Mouse (Mus musculus): ENCODE results near the gene Fndc8.
"Not testable (repeated sequence)": the region's sequence is repeated elsewhere in the genome, so short reads cannot be mapped to it uniquely, and the experiment has no call there.

The Fndc8 gene

GRCm38 (mm10) chr11:82910679-82911389 is 18.9 kb downstream of the Fndc8 start:
- peak; percentile 81 to 82 for DNase-seq (ENCODE audit: low spot score in 2 of 2)

- peak; percentile 47 to 71 for DNase-seq (ENCODE audit: low spot score in 2 of 2)
Measured at GRCm38 (mm10) chr11:82914711-82915352, 22.9 kb downstream of the Fndc8 start.

- DNase-seq (ENCODE audit: low spot score in 2 of 2): no peak
Measured at GRCm38 (mm10) chr11:82920768-82921167, 28.8 kb downstream of the Fndc8 start.

- no peak for DNase-seq (ENCODE audit: low spot score in 2 of 2)
Measured at GRCm38 (mm10) chr11:82921691-82922090, 29.8 kb downstream of the Fndc8 start.

- DNase-seq (ENCODE audit: low spot score in 2 of 2): not testable (repeated sequence)
Measured at GRCm38 (mm10) chr11:82923910-82924309, 32.0 kb downstream of the Fndc8 start.

- DNase-seq (ENCODE audit: low spot score in 2 of 2): no peak
Measured at GRCm38 (mm10) chr11:82928897-82929632, 37.1 kb downstream of the Fndc8 start.

- DNase-seq (ENCODE audit: low spot score in 2 of 2): no peak
Measured at GRCm38 (mm10) chr11:82929633-82929950, 37.7 kb downstream of the Fndc8 start.

- not testable (repeated sequence) for DNase-seq (ENCODE audit: low spot score in 2 of 2)
Measured at GRCm38 (mm10) chr11:82930391-82930955, 38.5 kb downstream of the Fndc8 start.

- not testable (repeated sequence) for DNase-seq (ENCODE audit: low spot score in 2 of 2)
Measured at GRCm38 (mm10) chr11:82931161-82931560, 39.2 kb downstream of the Fndc8 start.

- not testable (repeated sequence) for DNase-seq (ENCODE audit: low spot score in 2 of 2)
Measured at GRCm38 (mm10) chr11:82931671-82932450, 39.9 kb downstream of the Fndc8 start.

- no peak for DNase-seq (ENCODE audit: low spot score in 2 of 2)
Measured at GRCm38 (mm10) chr11:82933186-82933585, 41.3 kb downstream of the Fndc8 start.

- DNase-seq (ENCODE audit: low spot score in 2 of 2): no peak
Measured at GRCm38 (mm10) chr11:82943336-82943735, 51.4 kb downstream of the Fndc8 start.

- no peak for DNase-seq (ENCODE audit: low spot score in 2 of 2)
Measured at GRCm38 (mm10) chr11:82945636-82946035, 53.7 kb downstream of the Fndc8 start.

GRCm38 (mm10) chr11:82947457-82947856 is 55.5 kb downstream of the Fndc8 start:
- DNase-seq (ENCODE audit: low spot score in 2 of 2): peak in 1 of 2 experiments; percentile 43

GRCm38 (mm10) chr11:82949036-82949435 is 57.1 kb downstream of the Fndc8 start:
- DNase-seq (ENCODE audit: low spot score in 2 of 2): peak; percentile 57 to 81

Measured in heart, adult 9 months (tissue).